Mouse (Mus musculus): ENCODE results near the gene Gsto1.
"Not testable (repeated sequence)": the region's sequence is repeated elsewhere in the genome, so short reads cannot be mapped to it uniquely, and the experiment has no call there.

DNA sequence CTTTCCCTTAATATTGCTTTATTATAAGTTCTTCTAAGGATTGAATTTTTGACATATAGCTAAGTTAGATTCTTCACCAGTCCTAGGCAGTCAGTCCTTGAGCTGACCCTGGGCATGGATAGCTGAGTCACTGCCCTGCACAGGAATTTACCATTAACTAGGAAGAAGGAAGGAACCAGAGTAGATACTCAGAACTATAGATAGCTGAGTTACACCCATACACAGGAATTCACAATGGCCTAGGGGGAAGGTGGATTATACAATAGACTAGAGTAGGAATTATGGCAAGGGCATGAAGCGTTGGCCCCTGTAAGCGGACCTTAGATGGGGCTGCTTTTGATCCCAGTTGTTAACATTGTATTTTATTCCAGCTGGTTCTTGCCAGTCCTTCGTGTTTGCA lies 2.6 kb upstream of the Gsto1 start:
- TF ChIP-seq CTCF (IDR thresholded peaks at IDR 0.05; ENCODE audit: low read depth, low read length); POLR2A (IDR thresholded peaks at IDR 0.05; ENCODE audit: insufficient read depth, low read length): not testable (repeated sequence)

All from ES-Bruce4 (cell line).